Mouse (Mus musculus) ES-E14 (cell line): ENCODE data around the gene Rbmxl1. TPM values are rescaled to one million over a fixed set of nuclear protein-coding genes. Genes with fewer than 3 reads are reported as not detected.

ENCODE experiments used
- DNase-seq: peaks from one replicate; pipeline ENCODE4 v3.0.0-alpha.2; 2013; ENCODE audit warnings: low read depth, low spot score
- H3K27ac ChIP-seq: 2 replicates; pipeline ENCODE4 v1.5.1; 2012; ENCODE audit warnings: low read depth, mild to moderate bottlenecking, low read length, moderate library complexity, mixed read lengths; ENCODE audit not compliant: poor library complexity, insufficient read depth, severe bottlenecking
- H3K36me3 ChIP-seq: 2 replicates; pipeline ENCODE4 v1.6.1; 2012; ENCODE audit warnings: mild to moderate bottlenecking, low read length, moderate library complexity, mixed read lengths; ENCODE audit not compliant: control insufficient read depth, poor library complexity, insufficient read depth, severe bottlenecking
- H3K4me1 ChIP-seq, 2 experiments: fragments of 150-350 bp in 1 of 2; sonication (generic) in 1 of 2; 2 replicates each; pipeline ENCODE4 v1.6.1; 2012; ENCODE audit warnings: low read length in 2 of 2, mild to moderate bottlenecking in 1 of 2, mixed read lengths in 1 of 2; ENCODE audit not compliant: control insufficient read depth in 2 of 2, insufficient read depth in 2 of 2, poor library complexity in 1 of 2
- H3K4me3 ChIP-seq, 2 experiments: fragments of 150-350 bp in 1 of 2; sonication (generic) in 1 of 2; 2 replicates each; pipeline ENCODE4 v1.5.1; 2012; ENCODE audit warnings: low read length in 2 of 2, low read depth in 1 of 2, mild to moderate bottlenecking in 1 of 2, mixed read lengths in 1 of 2; ENCODE audit not compliant: insufficient read depth in 1 of 2, poor library complexity in 1 of 2, severe bottlenecking in 1 of 2
- H3K9ac ChIP-seq: 2 replicates; pipeline ENCODE4 v1.6.1; 2012; ENCODE audit warnings: low read depth, mild to moderate bottlenecking, low read length, mixed read lengths; ENCODE audit not compliant: poor library complexity, insufficient read depth, severe bottlenecking
- H3K9me3 ChIP-seq: fragments of 150-350 bp; sonication (generic); 2 replicates; pipeline ENCODE4 v1.6.1; 2012; ENCODE audit warnings: low read depth, mild to moderate bottlenecking, low read length; ENCODE audit not compliant: control insufficient read depth, insufficient read depth
- CHD2 ChIP-seq: IDR thresholded peaks from 2 replicates; pipeline ENCODE4 v1.6.1; 2014; ENCODE audit warnings: mild to moderate bottlenecking, low read depth, low read length, inconsistent platforms
- HCFC1 ChIP-seq: IDR thresholded peaks from 2 replicates; pipeline ENCODE4 v1.6.1; 2012; ENCODE audit warnings: low read length, inconsistent platforms, borderline replicate concordance; ENCODE audit not compliant: insufficient read depth
- MAFK ChIP-seq: IDR thresholded peaks from 2 replicates; pipeline ENCODE4 v1.6.1; 2014; ENCODE audit warnings: mild to moderate bottlenecking, low read depth, low read length, inconsistent platforms; ENCODE audit not compliant: insufficient read depth
- ZC3H11A ChIP-seq: IDR thresholded peaks from 2 replicates; pipeline ENCODE4 v1.6.1; 2012; ENCODE audit warnings: low read depth, mild to moderate bottlenecking, inconsistent platforms, low read length, borderline replicate concordance
- ZNF384 ChIP-seq: IDR thresholded peaks from 2 replicates; pipeline ENCODE4 v1.6.1; 2012; ENCODE audit warnings: low read depth, low read length, inconsistent platforms
- in situ Hi-C, 2 experiments: fragments of 600-800 bp; cut with MboI; formaldehyde crosslinking; loops; one replicate each; pipeline ENCODE4 v1.15.1; 2025; ENCODE audit warnings: low sequenced_read_pairs in 2 of 2, inconsistent platforms in 1 of 2; ENCODE audit not compliant: unreplicated experiment in 2 of 2
- total RNA-seq: library from RNA; depleted of rRNA; stranded (reverse); fragments of 300-350 nt; gene quantifications from 2 replicates; pipeline ENCODE4 v1.2.3, GENCODE M21; 2012

The Rbmxl1 gene
- total RNA-seq, 1 experiment = 124 TPM

DNA sequence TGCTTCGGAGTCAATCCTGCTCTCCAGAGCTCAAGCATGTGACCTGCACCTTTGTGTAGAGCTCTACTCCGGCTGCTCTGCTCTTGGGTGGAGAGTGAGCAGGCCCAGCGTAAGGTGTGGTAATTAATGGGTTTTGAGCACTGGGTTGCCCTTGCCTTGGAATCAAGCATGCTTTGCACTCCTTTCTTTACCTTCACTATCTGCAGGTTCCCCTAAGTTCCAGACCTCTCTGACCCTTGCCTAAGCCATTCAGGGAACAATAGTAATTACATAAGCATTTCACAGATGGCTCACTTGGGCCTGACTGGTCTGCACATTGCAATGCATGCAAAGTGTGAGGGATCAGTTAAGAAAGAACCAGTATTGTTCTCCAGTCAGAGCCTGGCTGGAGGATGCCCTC is 29.1 kb upstream of the Rbmxl1 start:
- H3K9ac ChIP-seq = no peak overlapping the region
- DNase-seq = peak; percentile 51
- peaks cover 5% of the 10 kb centered on the region; the same call in 1 of the 2 replicates for H3K36me3 ChIP-seq
- in situ Hi-C loops = no loop called here
- H3K4me3 ChIP-seq = 0 out of 4 replicates have a peak overlapping the region, but pooled peaks of 1 of the 2 experiments have one; percentile 1
- H3K9me3 ChIP-seq = no peaks in the 10 kb centered on the region
- TF ChIP-seq CHD2 (no peak), ZC3H11A (no peak), HCFC1 (no peak), ZNF384 (no peak)
- H3K4me1 ChIP-seq = peaks cover 17 to 27% of the 10 kb centered on the region in 2 experiments
- H3K27ac ChIP-seq = peak overlapping the region; percentile 72

- H3K27ac ChIP-seq = peak overlapping the region; percentile 72; the same call in 1 of the 2 replicates
- TF ChIP-seq MAFK (no peak), HCFC1 (no peak), ZNF384 (no peak), ZC3H11A (no peak), CHD2 (no peak)
- H3K4me3 ChIP-seq = peak overlapping the region in 1 of 2 experiments; percentile 26; a peak in 1 of 4 replicates
- in situ Hi-C loops = no loop called here
- H3K4me1 ChIP-seq = peaks cover 17 to 24% of the 10 kb centered on the region in 2 experiments
- no peaks in the 10 kb centered on the region for H3K9me3 ChIP-seq
- DNase-seq = no peak
- H3K36me3 ChIP-seq = peaks cover 5% of the 10 kb centered on the region
- 0 out of 2 replicates have a peak overlapping the region, but pooled peaks have one; percentile 0 for H3K9ac ChIP-seq
These were observed 28.0 kb upstream of the Rbmxl1 start for GRCm38 (mm10) chr8:78536716-78537115.

GRCm38 (mm10) chr8:78533981-78534380 is 25.3 kb upstream of the Rbmxl1 start:
- Histone ChIP-seq H3K4me1 (peaks cover 17 to 24% of the 10 kb centered on the region in 2 experiments), H3K27ac (no peak overlapping the region), H3K9me3 (no peaks in the 10 kb centered on the region), H3K4me3 (no peak overlapping the region), H3K9ac (no peak overlapping the region), H3K36me3 (peaks cover 6% of the 10 kb centered on the region)
- in situ Hi-C loops = no loop called here
- DNase-seq = no peak
- no peak for TF ChIP-seq ZNF384
- TF ChIP-seq HCFC1 = no peak
- TF ChIP-seq MAFK = no peak
- TF ChIP-seq ZC3H11A = no peak
- no peak for TF ChIP-seq CHD2

DNA sequence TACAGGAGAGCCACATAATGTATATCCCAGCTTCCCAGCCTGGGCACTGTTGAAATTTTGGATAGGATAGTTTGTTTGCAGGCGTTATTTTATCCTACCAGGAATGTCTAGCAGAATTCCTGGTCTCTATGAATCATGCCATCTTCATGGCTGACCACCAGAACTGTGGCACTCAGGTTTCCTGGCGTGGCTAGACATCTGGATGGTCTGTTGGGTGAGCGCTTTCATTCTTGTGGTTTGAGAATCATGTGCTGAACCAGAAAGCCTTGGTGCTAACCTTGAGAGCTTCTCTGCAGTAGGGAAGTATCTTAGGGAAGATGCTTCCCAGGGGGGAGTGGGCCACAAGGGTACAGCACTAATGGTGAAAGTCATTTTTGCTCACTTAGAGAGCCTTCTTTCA is 6.4 kb upstream of the Rbmxl1 start:
- H3K9me3 ChIP-seq = no peaks in the 10 kb centered on the region
- H3K36me3 ChIP-seq = peaks cover 16% of the 10 kb centered on the region
- in situ Hi-C loops = no loop called here
- peak overlapping the region; percentile 5; the same call in 1 of the 2 replicates for H3K9ac ChIP-seq
- TF ChIP-seq ZNF384 = no peak
- TF ChIP-seq CHD2 = no peak
- TF ChIP-seq MAFK = no peak
- no peak for TF ChIP-seq HCFC1
- TF ChIP-seq ZC3H11A = no peak
- peaks cover 18 to 21% of the 10 kb centered on the region in 2 experiments for H3K4me1 ChIP-seq
- no peak overlapping the region; a peak in 1 of 4 replicates for H3K4me3 ChIP-seq
- DNase-seq = no peak
- peak overlapping the region; percentile 63 for H3K27ac ChIP-seq
